Mouse (Mus musculus): ENCODE measurements around the gene Habp4. TPM values are rescaled to one million over a fixed set of nuclear protein-coding genes. Genes with fewer than 3 reads are reported as not detected.

Gene Habp4
- polyA plus RNA-seq (2016; fragmentation: Nextera tagmentation; extraction: Ambion mirVana) = 19.0 and 21.7 TPM in 2 replicates

- Histone ChIP-seq H3K27me3 (ENCODE audit: low read depth, poor library complexity, severe bottlenecking) (peaks cover 36% of the 10 kb centered on the region), H3K9me3 (replicated peaks) (no peaks in the 10 kb centered on the region), H3K36me3 (peaks cover 6% of the 10 kb centered on the region; the same call in 1 of the 2 replicates), H3K4me1 (peaks cover 21% of the 10 kb centered on the region), H3K4me3 (peak within 1 kb of the TSS; percentile 87), H3K27ac (replicated peaks) (peak within 1 kb of the TSS; percentile 88)
- peak; percentile 99 for DNase-seq (ENCODE audit: low spot score)
- under 1% methylated on average over 31 of the region's 31 CpGs for WGBS
These were observed at the start of gene Habp4 for GRCm38 (mm10) chr13:64161548-64161915. Habp4 (plus strand) TSS chr13:64161824.

- H3K9me3 ChIP-seq (replicated peaks) = no peaks in the 10 kb centered on the region
- H3K27ac ChIP-seq (replicated peaks) = no peak overlapping the region
- no peak for DNase-seq (ENCODE audit: low spot score)
- peaks cover 4% of the 10 kb centered on the region; the same call in 1 of the 2 replicates for H3K4me1 ChIP-seq
- WGBS = 62% methylated on average over 2 of the region's 2 CpGs
- no peak overlapping the region for H3K4me3 ChIP-seq
- no peaks in the 10 kb centered on the region for H3K27me3 ChIP-seq (ENCODE audit: low read depth, poor library complexity, severe bottlenecking)
- H3K36me3 ChIP-seq = no peaks in the 10 kb centered on the region
These were observed 44.2 kb upstream of the Habp4 start for GRCm38 (mm10) chr13:64117442-64117841.

GRCm38 (mm10) chr13:64120760-64121159 lies 40.9 kb upstream of the Habp4 start:
- peaks cover 10% of the 10 kb centered on the region; the same call in 1 of the 2 replicates for H3K9me3 ChIP-seq (replicated peaks)
- no peaks in the 10 kb centered on the region for H3K27me3 ChIP-seq (ENCODE audit: low read depth, poor library complexity, severe bottlenecking)
- no peak for DNase-seq (ENCODE audit: low spot score)
- no peaks in the 10 kb centered on the region for H3K36me3 ChIP-seq
- H3K4me1 ChIP-seq = peaks cover 6% of the 10 kb centered on the region; the same call in 1 of the 2 replicates
- no peak overlapping the region for H3K4me3 ChIP-seq
- 69% methylated on average over 4 of the region's 4 CpGs for WGBS
- H3K27ac ChIP-seq (replicated peaks) = no peak overlapping the region

DNA sequence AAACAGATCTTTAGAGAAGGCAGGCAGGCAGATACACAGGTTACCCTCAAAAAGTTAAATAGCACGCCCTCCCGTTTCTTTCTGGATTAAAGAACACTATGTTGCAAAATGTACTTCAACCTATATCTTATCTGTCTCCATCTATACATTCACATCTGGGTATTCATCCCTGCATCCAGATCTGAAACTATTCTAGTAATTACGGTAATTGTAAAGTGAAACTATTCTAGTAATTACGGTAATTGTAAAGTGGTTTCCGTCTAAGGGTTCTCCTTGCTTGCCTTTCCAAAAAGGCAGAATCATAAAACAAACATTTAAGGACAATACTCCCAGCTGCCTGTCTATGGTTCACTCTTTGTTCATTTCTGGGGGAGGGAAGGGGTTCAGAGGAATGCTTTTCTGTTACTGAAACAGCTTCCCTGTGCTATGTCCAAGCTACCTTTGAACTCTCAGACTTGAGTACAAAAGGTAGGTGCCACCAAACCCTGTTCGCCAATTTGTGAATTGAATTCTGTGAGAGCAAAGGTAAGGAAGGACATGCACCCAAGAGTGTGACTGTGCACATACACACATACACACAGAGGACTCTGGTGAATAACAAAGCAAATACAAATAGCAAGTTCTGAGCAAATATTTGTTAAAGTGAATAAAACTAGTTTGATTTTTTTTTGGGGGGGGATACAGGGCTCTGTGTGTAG lies 38.0 kb upstream of the Habp4 start:
- H3K4me3 ChIP-seq = no peak overlapping the region

GRCm38 (mm10) chr13:64124886-64125285 lies 36.7 kb upstream of the Habp4 start:
- DNase-seq (ENCODE audit: low spot score) = no peak
- WGBS = 89% methylated on average over 6 of the region's 6 CpGs

More for the DNA sequence above, 38.0 kb upstream of the Habp4 start:
- H3K27ac ChIP-seq (replicated peaks) = no peak overlapping the region
- DNase-seq (ENCODE audit: low spot score) = no peak
- no peaks in the 10 kb centered on the region for H3K27me3 ChIP-seq (ENCODE audit: low read depth, poor library complexity, severe bottlenecking)
- H3K36me3 ChIP-seq = no peaks in the 10 kb centered on the region
- 31% methylated on average over 6 of the region's 6 CpGs for WGBS
- H3K4me1 ChIP-seq = peaks cover 10% of the 10 kb centered on the region
- H3K9me3 ChIP-seq (replicated peaks) = peaks cover 10% of the 10 kb centered on the region; the same call in 1 of the 2 replicates

GRCm38 (mm10) chr13:64126316-64126715 lies 35.3 kb upstream of the Habp4 start:
- Histone ChIP-seq H3K36me3 (peaks cover 5% of the 10 kb centered on the region), H3K4me3 (no peak overlapping the region), H3K27ac (replicated peaks) (no peak overlapping the region), H3K4me1 (peaks cover 18% of the 10 kb centered on the region), H3K9me3 (replicated peaks) (peaks cover 10% of the 10 kb centered on the region; the same call in 1 of the 2 replicates), H3K27me3 (ENCODE audit: low read depth, poor library complexity, severe bottlenecking) (no peaks in the 10 kb centered on the region)
- no peak for DNase-seq (ENCODE audit: low spot score)
- 76% methylated on average over 4 of the region's 4 CpGs for WGBS

More at GRCm38 (mm10) chr13:64124886-64125285, 36.7 kb upstream of the Habp4 start:
- Histone ChIP-seq H3K4me3 (no peak overlapping the region), H3K36me3 (no peaks in the 10 kb centered on the region), H3K27me3 (ENCODE audit: low read depth, poor library complexity, severe bottlenecking) (no peaks in the 10 kb centered on the region), H3K27ac (replicated peaks) (no peak overlapping the region), H3K9me3 (replicated peaks) (peaks cover 10% of the 10 kb centered on the region; the same call in 1 of the 2 replicates), H3K4me1 (peaks cover 22% of the 10 kb centered on the region)

GRCm38 (mm10) chr13:64128858-64129615 lies 32.6 kb upstream of the Habp4 start, which contains the start of gene Slc35d2:
Slc35d2 (minus strand) TSS chr13:64129368.
- Histone ChIP-seq H3K4me1 (peaks cover 18% of the 10 kb centered on the region), H3K4me3 (peak within 1 kb of the TSS; percentile 63), H3K36me3 (peaks cover 28% of the 10 kb centered on the region), H3K27me3 (ENCODE audit: low read depth, poor library complexity, severe bottlenecking) (no peaks in the 10 kb centered on the region), H3K27ac (replicated peaks) (peak within 1 kb of the TSS; percentile 81), H3K9me3 (replicated peaks) (no peaks in the 10 kb centered on the region)
- DNase-seq (ENCODE audit: low spot score) = peak; percentile 45
- 7% methylated on average over 44 of the region's 44 CpGs for WGBS

- H3K36me3 ChIP-seq = peaks cover 36% of the 10 kb centered on the region
- H3K9me3 ChIP-seq (replicated peaks) = no peaks in the 10 kb centered on the region
- DNase-seq (ENCODE audit: low spot score) = peak; percentile 20
- WGBS = 49% methylated on average over 15 of the region's 15 CpGs
- no peaks in the 10 kb centered on the region for H3K27me3 ChIP-seq (ENCODE audit: low read depth, poor library complexity, severe bottlenecking)
- peak overlapping the region; percentile 63 for H3K4me3 ChIP-seq
- peak overlapping the region; percentile 81 for H3K27ac ChIP-seq (replicated peaks)
- peaks cover 17% of the 10 kb centered on the region for H3K4me1 ChIP-seq
These were observed 31.8 kb upstream of the Habp4 start for GRCm38 (mm10) chr13:64129616-64130375.

- Histone ChIP-seq H3K4me3 (peak overlapping the region; percentile 74; the same call in 1 of the 2 replicates), H3K9me3 (replicated peaks) (no peaks in the 10 kb centered on the region), H3K36me3 (peaks cover 10% of the 10 kb centered on the region; the same call in 1 of the 2 replicates), H3K27ac (replicated peaks) (no peak overlapping the region), H3K4me1 (peaks cover 53% of the 10 kb centered on the region), H3K27me3 (ENCODE audit: low read depth, poor library complexity, severe bottlenecking) (no peaks in the 10 kb centered on the region)
- 79% methylated on average over 5 of the region's 5 CpGs for WGBS
- DNase-seq (ENCODE audit: low spot score) = no peak
These were observed 11.5 kb upstream of the Habp4 start for GRCm38 (mm10) chr13:64150121-64150520.

DNA sequence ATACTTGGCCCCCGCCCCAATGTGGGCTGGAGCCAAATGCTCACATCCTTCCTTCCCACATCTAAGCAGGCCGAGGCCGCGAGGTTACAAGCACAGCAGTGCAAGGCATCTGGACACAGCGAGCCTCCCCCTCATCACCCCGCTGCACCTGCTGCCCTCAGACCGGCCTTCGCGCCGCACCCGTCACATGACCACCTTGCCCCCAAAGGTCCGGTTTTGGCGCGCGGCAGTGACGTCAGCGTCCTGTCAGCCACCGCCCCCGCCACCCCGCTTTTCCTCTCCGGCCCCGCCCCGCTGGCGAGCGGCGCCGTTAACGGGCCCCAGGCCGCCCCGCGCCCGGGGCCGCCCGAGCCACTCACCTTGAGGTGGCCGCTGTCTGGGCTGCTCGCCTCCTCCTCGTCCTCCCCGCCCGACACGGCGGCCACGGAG lies 9.4 kb upstream of the Habp4 start:
- under 1% methylated on average over 42 of the region's 42 CpGs for WGBS
- DNase-seq (ENCODE audit: low spot score) = peak; percentile 88
- no peaks in the 10 kb centered on the region for H3K27me3 ChIP-seq (ENCODE audit: low read depth, poor library complexity, severe bottlenecking)
- peaks cover 60% of the 10 kb centered on the region for H3K4me1 ChIP-seq
- H3K9me3 ChIP-seq (replicated peaks) = no peaks in the 10 kb centered on the region
- peaks cover 4% of the 10 kb centered on the region; the same call in 1 of the 2 replicates for H3K36me3 ChIP-seq
- H3K4me3 ChIP-seq = peak overlapping the region; percentile 74
- H3K27ac ChIP-seq (replicated peaks) = peak overlapping the region; percentile 96

DNA sequence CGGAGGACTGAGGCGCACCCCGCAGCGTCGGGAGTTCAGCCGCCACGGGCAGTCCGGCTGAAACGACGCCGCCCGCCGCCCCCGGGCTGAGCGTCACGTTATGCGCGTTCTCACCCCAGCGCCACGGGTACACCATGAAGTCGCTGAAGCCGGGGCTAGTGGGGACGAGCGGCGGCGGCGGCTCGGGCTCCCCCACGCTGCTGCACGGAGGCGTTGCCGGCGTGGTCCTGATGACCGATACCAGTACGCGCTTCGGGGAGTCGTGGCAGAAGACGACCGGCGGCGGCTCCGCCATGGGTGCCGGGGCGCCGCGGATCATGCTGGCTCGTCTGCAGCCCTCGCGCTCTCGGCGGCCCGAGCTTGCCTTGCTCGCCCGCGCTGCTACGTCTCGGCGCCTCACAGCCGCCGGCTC lies 8.9 kb upstream of the Habp4 start:
- Histone ChIP-seq H3K36me3 (peaks cover 4% of the 10 kb centered on the region; the same call in 1 of the 2 replicates), H3K27me3 (ENCODE audit: low read depth, poor library complexity, severe bottlenecking) (no peaks in the 10 kb centered on the region), H3K4me3 (peak overlapping the region; percentile 74), H3K27ac (replicated peaks) (peak overlapping the region; percentile 96), H3K9me3 (replicated peaks) (no peaks in the 10 kb centered on the region), H3K4me1 (peaks cover 60% of the 10 kb centered on the region)
- under 1% methylated on average over 61 of the region's 61 CpGs for WGBS
- DNase-seq (ENCODE audit: low spot score) = no peak

DNA sequence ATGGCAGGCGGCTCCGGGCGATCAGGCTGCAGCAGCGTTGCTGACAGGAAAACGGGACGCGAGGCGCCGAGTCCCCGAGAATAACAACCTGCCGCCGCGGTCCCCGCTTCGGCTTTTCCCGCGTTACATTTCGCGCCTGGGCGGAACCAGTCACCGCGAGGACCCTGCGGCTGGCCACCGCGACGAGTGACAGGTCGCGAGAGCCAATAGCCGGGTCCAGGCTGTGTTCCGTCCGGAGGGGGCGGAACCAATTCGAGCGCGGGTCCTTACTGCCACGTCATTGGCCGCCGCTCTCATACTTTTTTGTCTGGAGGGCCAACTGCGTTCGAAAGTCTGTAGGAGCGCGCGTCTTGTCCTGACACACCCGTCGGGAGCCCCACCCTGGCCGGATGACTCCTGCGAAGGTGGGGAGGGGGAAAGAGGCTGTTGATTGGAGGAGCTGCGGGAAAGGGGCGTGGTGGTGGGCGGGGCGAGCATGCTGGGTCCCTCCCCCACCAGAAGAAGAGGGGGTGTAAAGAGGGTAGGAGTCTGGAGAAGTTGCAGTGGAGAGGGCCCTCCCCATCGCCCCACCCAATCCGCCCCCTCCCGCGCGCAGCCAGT lies 8.4 kb upstream of the Habp4 start, which contains the start of gene Zfp367:
Zfp367 (minus strand) TSS at position 120 of the 600 bp plus-strand sequence.
- WGBS = under 1% methylated on average over 56 of the region's 56 CpGs

More for the DNA sequence above, 8.4 kb upstream of the Habp4 start, which contains the start of gene Zfp367:
- Histone ChIP-seq H3K4me3 (peak within 1 kb of the TSS; percentile 74), H3K4me1 (peaks cover 60% of the 10 kb centered on the region), H3K36me3 (peaks cover 4% of the 10 kb centered on the region; the same call in 1 of the 2 replicates), H3K9me3 (replicated peaks) (no peaks in the 10 kb centered on the region), H3K27me3 (ENCODE audit: low read depth, poor library complexity, severe bottlenecking) (no peaks in the 10 kb centered on the region), H3K27ac (replicated peaks) (peak within 1 kb of the TSS; percentile 96)
- DNase-seq (ENCODE audit: low spot score) = peak; percentile 99

All from midbrain, embryonic 10.5 days (tissue).